Mouse (Mus musculus): Measurements from ENCODE around the gene Ppp1r13b. TPM values are rescaled to one million over a fixed set of nuclear protein-coding genes. Genes with fewer than 3 reads are reported as not detected.

Ppp1r13b gene
- polyA plus RNA-seq, 1 experiment from 2014 or later: 3.6 TPM

GRCm38 (mm10) chr12:111790631-111791030 lies 117.3 kb downstream of the Ppp1r13b start:
- Histone ChIP-seq H3K27me3 (no peaks in the 10 kb centered on the region), H3K4me2 (no peak overlapping the region), H3K4me3 (replicated peaks) (no peak overlapping the region), H3K36me3 (replicated peaks) (peaks cover 75% of the 10 kb centered on the region), H3K9ac (no peak overlapping the region), H3K9me3 (replicated peaks) (no peaks in the 10 kb centered on the region), H3K27ac (replicated peaks) (peak overlapping the region; percentile 78), H3K4me1 (replicated peaks) (peaks cover 46% of the 10 kb centered on the region)
- ATAC-seq (ENCODE audit: insufficient read depth): peak; percentile 33; the same call in 1 of the 2 replicates
- WGBS (ENCODE audit: insufficient replicate concordance): 76% methylated on average over 7 of the region's 7 CpGs

GRCm38 (mm10) chr12:111790090-111790489 lies 117.8 kb downstream of the Ppp1r13b start:
- Histone ChIP-seq H3K4me1 (replicated peaks) (peaks cover 48% of the 10 kb centered on the region), H3K4me3 (replicated peaks) (no peak overlapping the region), H3K27ac (replicated peaks) (peak overlapping the region; percentile 78), H3K27me3 (no peaks in the 10 kb centered on the region), H3K36me3 (replicated peaks) (peaks cover 80% of the 10 kb centered on the region), H3K9ac (no peak overlapping the region), H3K4me2 (no peak overlapping the region), H3K9me3 (replicated peaks) (no peaks in the 10 kb centered on the region)
- 78% methylated on average over 5 of the region's 5 CpGs for WGBS (ENCODE audit: insufficient replicate concordance)
- ATAC-seq (ENCODE audit: insufficient read depth): peak; percentile 69

- no peak overlapping the region for H3K9ac ChIP-seq
- no peak overlapping the region for H3K4me3 ChIP-seq (replicated peaks)
- WGBS (ENCODE audit: insufficient replicate concordance): 48% methylated on average over 6 of the region's 6 CpGs
- peak; percentile 56 for ATAC-seq (ENCODE audit: insufficient read depth)
- no peaks in the 10 kb centered on the region for H3K9me3 ChIP-seq (replicated peaks)
- H3K4me1 ChIP-seq (replicated peaks): peaks cover 38% of the 10 kb centered on the region
- H3K27me3 ChIP-seq: no peaks in the 10 kb centered on the region
- no peak overlapping the region for H3K4me2 ChIP-seq
- H3K36me3 ChIP-seq (replicated peaks): peaks cover 83% of the 10 kb centered on the region
- H3K27ac ChIP-seq (replicated peaks): no peak overlapping the region
These were observed 120.9 kb downstream of the Ppp1r13b start for GRCm38 (mm10) chr12:111787015-111787414.

GRCm38 (mm10) chr12:111785174-111785573 lies 122.7 kb downstream of the Ppp1r13b start:
- Histone ChIP-seq H3K36me3 (replicated peaks) (peaks cover 87% of the 10 kb centered on the region), H3K4me2 (no peak overlapping the region), H3K27me3 (no peaks in the 10 kb centered on the region), H3K4me1 (replicated peaks) (peaks cover 34% of the 10 kb centered on the region), H3K4me3 (replicated peaks) (no peak overlapping the region), H3K9me3 (replicated peaks) (no peaks in the 10 kb centered on the region), H3K9ac (no peak overlapping the region), H3K27ac (replicated peaks) (no peak overlapping the region)
- no peak for ATAC-seq (ENCODE audit: insufficient read depth)
- WGBS (ENCODE audit: insufficient replicate concordance): 61% methylated on average over 15 of the region's 15 CpGs

GRCm38 (mm10) chr12:111779544-111779943 lies 128.4 kb downstream of the Ppp1r13b start:
- Histone ChIP-seq H3K9me3 (replicated peaks) (no peaks in the 10 kb centered on the region), H3K4me3 (replicated peaks) (no peak overlapping the region), H3K27ac (replicated peaks) (no peak overlapping the region), H3K9ac (no peak overlapping the region), H3K36me3 (replicated peaks) (peaks cover 92% of the 10 kb centered on the region), H3K27me3 (no peaks in the 10 kb centered on the region), H3K4me1 (replicated peaks) (no peaks in the 10 kb centered on the region), H3K4me2 (no peak overlapping the region)
- WGBS (ENCODE audit: insufficient replicate concordance): 92% methylated on average over 1 of the region's 1 CpGs
- ATAC-seq (ENCODE audit: insufficient read depth): no peak

Other genes with a start within 250 kb of the Ppp1r13b start
- 41.9 and 45.7 TPM in 2 replicates for gene Ckb, start 235.8 kb downstream of the Ppp1r13b start, polyA plus RNA-seq (2015; fragmentation: Nextera tagmentation; extraction: Ambion mirVana)
- gene Trmt61a, start 230.0 kb downstream of the Ppp1r13b start, polyA plus RNA-seq (2015; fragmentation: Nextera tagmentation; extraction: Ambion mirVana): 5.9 and 7.3 TPM in 2 replicates
- gene Bag5, start 194.9 kb downstream of the Ppp1r13b start, polyA plus RNA-seq (2015; fragmentation: Nextera tagmentation; extraction: Ambion mirVana): 15.8 and 15.9 TPM in 2 replicates
- 18.1 and 18.2 TPM in 2 replicates for gene Apopt1, start 194.8 kb downstream of the Ppp1r13b start, polyA plus RNA-seq (2015; fragmentation: Nextera tagmentation; extraction: Ambion mirVana)
- gene Klc1, start 149.3 kb downstream of the Ppp1r13b start, polyA plus RNA-seq (2015; fragmentation: Nextera tagmentation; extraction: Ambion mirVana): 18.1 and 18.3 TPM in 2 replicates
- gene Xrcc3, start 94.2 kb downstream of the Ppp1r13b start, polyA plus RNA-seq (2015; fragmentation: Nextera tagmentation; extraction: Ambion mirVana): 5.1 and 5.7 TPM in 2 replicates
- 64.4 and 78.6 TPM in 2 replicates for gene Zfyve21, start 93.9 kb downstream of the Ppp1r13b start, polyA plus RNA-seq (2015; fragmentation: Nextera tagmentation; extraction: Ambion mirVana)
- 397 and 473 TPM in 2 replicates for gene Atp5mpl, start 58.9 kb upstream of the Ppp1r13b start, polyA plus RNA-seq (2015; fragmentation: Nextera tagmentation; extraction: Ambion mirVana)
- gene Tdrd9, start 63.4 kb upstream of the Ppp1r13b start, polyA plus RNA-seq (2015; fragmentation: Nextera tagmentation; extraction: Ambion mirVana): 0.10 and 0.22 TPM in 2 replicates
- not detected in 2 replicates for gene Rd3l, start 73.2 kb upstream of the Ppp1r13b start, polyA plus RNA-seq (2015; fragmentation: Nextera tagmentation; extraction: Ambion mirVana)
- gene Aspg, start 198.6 kb upstream of the Ppp1r13b start, polyA plus RNA-seq (2015; fragmentation: Nextera tagmentation; extraction: Ambion mirVana): 0.28 and 0.36 TPM in 2 replicates
- 0.10 and 0.22 TPM in 2 replicates for gene Kif26a, start 238.1 kb upstream of the Ppp1r13b start, polyA plus RNA-seq (2015; fragmentation: Nextera tagmentation; extraction: Ambion mirVana)